Mouse (Mus musculus) stomach, postnatal 0 days (tissue): ENCODE data around the gene Ccdc107.

Experiments
- CTCF ChIP-seq: IDR thresholded peaks from 2 replicates; pipeline ENCODE4 v1.5.1; 2016; ENCODE audit warnings: antibody characterized with exemption, low read depth, mild to moderate bottlenecking, moderate library complexity
- EP300 ChIP-seq: optimal IDR thresholded peaks from 2 replicates; pipeline ENCODE3; 2016; ENCODE audit warnings: antibody characterized with exemption

DNA sequence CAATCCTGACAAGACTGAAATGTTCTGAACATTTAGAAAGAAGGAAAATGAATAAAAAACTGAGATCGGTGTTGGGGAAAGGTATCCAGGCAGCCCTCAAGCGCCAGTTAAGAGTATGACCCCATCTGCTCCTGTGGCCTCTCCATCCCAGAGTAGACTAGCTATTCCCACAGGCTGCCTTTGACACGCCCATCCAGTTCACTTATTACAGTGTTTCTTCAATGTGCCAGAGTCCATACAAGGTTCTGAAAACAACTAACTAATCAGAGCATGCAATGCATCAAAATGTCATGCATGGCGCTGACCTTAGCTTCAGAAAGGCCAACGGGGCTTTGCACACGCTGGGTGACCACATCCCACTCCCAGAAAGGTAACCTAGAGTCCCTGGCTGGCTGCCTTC lies 10.8 kb downstream of the Ccdc107 start:
- TF ChIP-seq EP300 (no peak), CTCF (no peak)
